Mouse (Mus musculus) liver, postnatal 0 days (tissue): Measurements from ENCODE around the gene Rnft2. TPM values are rescaled to one million over a fixed set of nuclear protein-coding genes. Genes with fewer than 3 reads are reported as not detected.

Source experiments
- ATAC-seq: fragments of 200-750 bp; cut with Nextera tagmentation; 2 replicates; pipeline ENCODE4 v1.8.0; 2017; ENCODE audit warnings: mild to moderate bottlenecking, moderate library complexity
- DNase-seq: peaks from one replicate; pipeline ENCODE4 v3.0.0-alpha.2; 2016
- H3K27ac ChIP-seq: fragments of 300-500 bp; sonication (generic); 2 replicates; pipeline ENCODE4 v1.5.1; 2014; ENCODE audit warnings: antibody characterized with exemption, moderate library complexity, mild to moderate bottlenecking, low read depth
- H3K27me3 ChIP-seq: fragments of 300-500 bp; sonication (generic); 2 replicates; pipeline ENCODE4 v1.6.1; 2014; ENCODE audit warnings: low read length, control low read depth, mixed read lengths; ENCODE audit not compliant: insufficient read depth
- H3K36me3 ChIP-seq: fragments of 300-500 bp; sonication (generic); replicated peaks from 2 replicates; pipeline ENCODE4 v1.6.1; 2014; ENCODE audit warnings: mild to moderate bottlenecking, control low read depth, low read length, moderate library complexity, mixed read lengths; ENCODE audit not compliant: insufficient read depth
- H3K4me1 ChIP-seq: fragments of 300-500 bp; sonication (generic); 2 replicates; pipeline ENCODE4 v1.6.1; 2014; ENCODE audit warnings: antibody characterized with exemption, mild to moderate bottlenecking, control low read depth; ENCODE audit not compliant: insufficient read depth
- H3K4me2 ChIP-seq: fragments of 300-500 bp; sonication (generic); 2 replicates; pipeline ENCODE4 v1.6.1; 2014; ENCODE audit warnings: low read depth, mild to moderate bottlenecking, low read length, moderate library complexity, mixed read lengths
- H3K4me3 ChIP-seq: fragments of 300-500 bp; sonication (generic); 2 replicates; pipeline ENCODE4 v1.5.1; 2014; ENCODE audit warnings: low read depth, low read length
- H3K9ac ChIP-seq: fragments of 300-500 bp; sonication (generic); replicated peaks from 2 replicates; pipeline ENCODE4 v1.6.1; 2014; ENCODE audit warnings: mild to moderate bottlenecking, moderate library complexity
- H3K9me3 ChIP-seq: fragments of 300-500 bp; sonication (generic); 2 replicates; pipeline ENCODE4 v1.6.1; 2016; ENCODE audit warnings: mild to moderate bottlenecking, control low read depth, low read length, mixed read lengths
- CTCF ChIP-seq: sonication (generic); IDR thresholded peaks from 2 replicates; pipeline ENCODE4 v1.5.1; 2016; ENCODE audit warnings: antibody characterized with exemption, low read depth
- EP300 ChIP-seq: IDR thresholded peaks from 2 replicates; pipeline ENCODE4 v1.6.1; 2016; ENCODE audit warnings: antibody characterized with exemption, low read depth, mild to moderate bottlenecking
- WGBS: fragments of 180-500 bp; shearing (Covaris S2); extraction: QIAGEN DNeasy Blood & Tissue Kit; methylation state at CpG from one replicate; pipeline ENCODE4 v1.1.7; 2014; ENCODE audit not compliant: insufficient replicate concordance; 5-methylcytosine and 5-hydroxymethylcytosine counted together
- polyA plus RNA-seq: library from polyadenylated mRNA; unstranded; fragments of >200 nt; fragmentation: Nextera tagmentation; extraction: Ambion mirVana; gene quantifications from 2 replicates; pipeline ENCODE4 v1.2.1, GENCODE M21; 2015

The Rnft2 gene
- polyA plus RNA-seq, 1 experiment from 2014 or later, result not detected

DNA sequence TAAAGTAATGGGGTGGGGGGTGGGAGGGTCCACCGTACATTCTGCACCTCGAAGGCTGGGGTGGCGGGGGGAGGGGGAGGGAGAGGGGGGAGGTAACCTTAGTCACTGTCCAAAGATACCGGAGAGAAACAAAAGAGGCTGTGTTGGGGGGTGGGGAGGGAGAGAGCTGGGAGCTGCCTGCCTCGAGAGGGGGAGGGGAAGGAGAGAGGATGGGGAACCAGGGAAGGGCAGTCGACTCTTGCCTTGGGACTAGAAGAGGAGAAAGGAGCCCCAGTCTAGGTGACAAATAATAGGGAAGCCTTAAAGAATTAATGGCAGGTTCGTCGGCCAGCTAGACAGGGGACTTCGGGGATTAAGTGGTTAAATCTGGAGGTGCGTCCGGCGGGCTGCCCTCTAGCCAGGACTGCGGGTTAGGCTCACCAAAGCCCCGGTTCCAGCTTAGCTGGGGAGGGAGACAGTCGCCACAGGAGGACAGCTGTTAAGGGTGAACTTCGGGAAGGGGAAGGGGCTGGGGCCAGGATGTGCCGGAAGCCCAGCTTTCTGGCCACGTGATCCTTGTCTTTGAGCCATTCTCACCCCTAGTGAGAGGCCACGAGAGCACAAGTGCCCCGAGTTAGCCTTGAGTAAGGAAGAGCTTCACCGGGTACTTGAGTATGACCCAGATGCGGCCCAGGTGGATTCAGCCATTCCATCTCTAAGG, 70.5 kb downstream of the Rnft2 start:
- Histone ChIP-seq H3K36me3 (no peaks in the 10 kb centered on the region), H3K4me2 (no peak overlapping the region), H3K9ac (no peak overlapping the region), H3K4me1 (peaks cover 11% of the 10 kb centered on the region), H3K9me3 (peaks cover 4% of the 10 kb centered on the region; the same call in 1 of the 2 replicates), H3K27me3 (peaks cover 59% of the 10 kb centered on the region), H3K27ac (no peak overlapping the region), H3K4me3 (no peak overlapping the region)
- ATAC-seq (no peak), DNase-seq (no peak)
- WGBS, result 2% methylated on average over 21 of the region's 22 CpGs
- TF ChIP-seq CTCF, result no peak
- no peak for TF ChIP-seq EP300

DNA sequence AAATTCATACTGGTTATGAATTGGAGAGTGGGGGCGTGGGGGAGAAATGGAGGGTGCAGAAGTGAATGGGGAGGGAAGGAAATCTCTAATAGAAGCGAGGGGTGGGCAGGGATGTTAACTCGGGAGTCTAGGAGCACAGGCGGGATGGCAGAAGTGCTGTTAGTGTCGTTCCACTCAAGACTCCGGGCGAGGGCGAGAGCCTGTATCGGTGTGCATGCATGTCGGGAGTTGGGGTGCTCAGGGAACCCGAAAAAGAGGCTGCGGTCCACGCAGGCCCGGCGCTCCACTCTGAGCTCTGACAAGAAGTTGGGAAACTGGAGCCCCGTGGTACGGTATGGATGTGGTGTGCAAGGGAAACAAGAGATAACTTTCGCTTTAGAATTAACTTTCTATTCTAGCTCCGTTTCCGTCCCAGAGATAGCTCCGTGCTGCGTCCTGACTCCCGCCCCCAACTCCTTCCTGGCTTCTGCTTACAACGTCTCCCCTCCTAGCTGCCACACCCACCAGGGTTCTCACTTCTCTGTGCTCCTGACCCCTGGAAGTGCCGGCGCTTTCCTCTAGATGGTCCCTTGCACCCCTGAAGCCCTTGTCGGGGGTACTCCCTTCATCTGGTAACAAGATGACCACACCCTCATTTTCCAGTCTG, 72.7 kb downstream of the Rnft2 start:
- Histone ChIP-seq H3K9ac (no peak overlapping the region), H3K27ac (no peak overlapping the region), H3K27me3 (peaks cover 77% of the 10 kb centered on the region), H3K4me2 (peak overlapping the region; percentile 69), H3K4me3 (peak overlapping the region; percentile 42), H3K4me1 (peaks cover 13% of the 10 kb centered on the region), H3K9me3 (peaks cover 4% of the 10 kb centered on the region; the same call in 1 of the 2 replicates), H3K36me3 (no peaks in the 10 kb centered on the region)
- ATAC-seq, result no peak
- DNase-seq, result no peak
- TF ChIP-seq EP300 (no peak), CTCF (no peak)
- under 1% methylated on average over 27 of the region's 27 CpGs for WGBS

- Histone ChIP-seq H3K4me1 (peaks cover 13% of the 10 kb centered on the region), H3K4me3 (peak overlapping the region; percentile 42), H3K36me3 (no peaks in the 10 kb centered on the region), H3K27ac (no peak overlapping the region), H3K9ac (no peak overlapping the region), H3K4me2 (peak overlapping the region; percentile 69), H3K9me3 (peaks cover 4% of the 10 kb centered on the region; the same call in 1 of the 2 replicates), H3K27me3 (peaks cover 75% of the 10 kb centered on the region)
- no peak for DNase-seq
- TF ChIP-seq EP300 (no peak), CTCF (no peak)
- WGBS, result under 1% methylated on average over 36 of the region's 36 CpGs
- no peak for ATAC-seq
These were observed 73.3 kb downstream of the Rnft2 start for GRCm38 (mm10) chr5:118171665-118172064.

- H3K4me1 ChIP-seq, result peaks cover 13% of the 10 kb centered on the region
- DNase-seq, result peak; percentile 24
- TF ChIP-seq EP300, result no peak
- peak; percentile 34 for TF ChIP-seq CTCF
- H3K4me3 ChIP-seq, result peak overlapping the region; percentile 42; the same call in 1 of the 2 replicates
- no peaks in the 10 kb centered on the region for H3K36me3 ChIP-seq
- H3K27ac ChIP-seq, result no peak overlapping the region
- WGBS, result 2% methylated on average over 25 of the region's 25 CpGs
- peaks cover 75% of the 10 kb centered on the region for H3K27me3 ChIP-seq
- H3K9me3 ChIP-seq, result peaks cover 4% of the 10 kb centered on the region; the same call in 1 of the 2 replicates
- H3K4me2 ChIP-seq, result peak overlapping the region; percentile 69
- no peak overlapping the region for H3K9ac ChIP-seq
- ATAC-seq, result no peak
These were observed 73.9 kb downstream of the Rnft2 start for GRCm38 (mm10) chr5:118170888-118171529.

DNA sequence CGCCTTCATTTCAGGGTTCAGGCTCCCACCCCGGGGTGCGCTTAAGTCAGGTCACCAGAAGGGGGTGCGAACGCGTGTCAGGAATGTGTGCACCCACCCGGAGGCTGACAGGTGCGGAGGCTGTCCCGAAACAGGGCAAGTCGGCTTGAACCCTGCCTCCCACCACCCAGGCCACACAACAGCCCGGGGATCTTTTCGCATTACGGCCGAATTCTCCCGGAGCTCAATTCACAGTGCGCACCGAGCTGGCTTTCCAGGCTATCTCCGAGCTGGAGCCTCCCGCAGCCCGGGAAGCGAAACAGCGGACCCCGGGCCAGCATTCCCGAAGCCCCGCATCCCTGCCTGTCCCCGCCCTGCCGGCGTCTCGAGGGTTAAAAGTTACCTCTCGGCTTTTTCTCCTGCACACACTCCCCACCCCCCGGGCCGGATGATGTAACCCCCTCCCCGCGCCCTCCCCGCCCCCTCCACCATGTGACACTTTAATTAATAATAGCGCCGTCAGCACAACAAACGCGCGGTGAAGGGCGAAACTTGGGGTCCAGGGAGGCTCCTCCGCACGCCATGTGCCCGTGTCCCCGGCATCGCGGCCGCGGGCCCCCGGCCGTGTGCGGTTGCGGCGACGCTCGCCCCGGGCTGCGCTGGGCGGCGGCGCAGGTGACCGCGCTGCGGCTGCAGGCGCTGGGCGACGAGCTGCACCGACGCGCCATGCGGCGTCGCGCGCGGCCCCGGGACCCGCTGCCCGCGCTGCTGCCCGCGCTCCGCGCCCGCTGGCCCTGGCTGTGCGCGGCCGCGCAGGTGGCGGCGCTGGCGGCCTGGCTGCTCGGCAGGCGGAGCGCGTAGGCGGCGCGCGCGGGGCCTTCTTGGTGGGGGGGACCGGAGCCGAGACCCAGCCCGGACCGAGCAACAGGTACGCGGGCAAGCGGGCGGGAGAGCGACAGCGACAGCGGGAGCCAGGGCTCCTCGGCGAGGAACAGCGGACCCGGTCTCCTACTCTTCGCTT, 75.4 kb downstream of the Rnft2 start:
- TF ChIP-seq EP300, result no peak
- no peak for TF ChIP-seq CTCF
- ATAC-seq (peak; percentile 29; the same call in 1 of the 2 replicates), DNase-seq (peak; percentile 28)
- H3K27me3 ChIP-seq, result peaks cover 68% of the 10 kb centered on the region
- peaks cover 13% of the 10 kb centered on the region for H3K4me1 ChIP-seq
- H3K9ac ChIP-seq, result no peak overlapping the region
- WGBS, result 2% methylated on average over 88 of the region's 117 CpGs
- peak overlapping the region; percentile 72 for H3K4me2 ChIP-seq
- no peak overlapping the region for H3K27ac ChIP-seq
- H3K36me3 ChIP-seq, result no peaks in the 10 kb centered on the region
- H3K9me3 ChIP-seq, result no peaks in the 10 kb centered on the region
- H3K4me3 ChIP-seq, result peak overlapping the region; percentile 24
